Mouse (Mus musculus) embryo, embryonic 10.5 days (tissue): ENCODE results near the gene Scd4.
A peak's percentile ranks its signal among the peaks of the same experiment; 100 is the strongest.

Source experiments
- DNase-seq: peaks from one replicate; pipeline ENCODE4 v3.0.0-alpha.2; 2015; ENCODE audit warnings: low spot score

The Scd4 gene

DNA sequence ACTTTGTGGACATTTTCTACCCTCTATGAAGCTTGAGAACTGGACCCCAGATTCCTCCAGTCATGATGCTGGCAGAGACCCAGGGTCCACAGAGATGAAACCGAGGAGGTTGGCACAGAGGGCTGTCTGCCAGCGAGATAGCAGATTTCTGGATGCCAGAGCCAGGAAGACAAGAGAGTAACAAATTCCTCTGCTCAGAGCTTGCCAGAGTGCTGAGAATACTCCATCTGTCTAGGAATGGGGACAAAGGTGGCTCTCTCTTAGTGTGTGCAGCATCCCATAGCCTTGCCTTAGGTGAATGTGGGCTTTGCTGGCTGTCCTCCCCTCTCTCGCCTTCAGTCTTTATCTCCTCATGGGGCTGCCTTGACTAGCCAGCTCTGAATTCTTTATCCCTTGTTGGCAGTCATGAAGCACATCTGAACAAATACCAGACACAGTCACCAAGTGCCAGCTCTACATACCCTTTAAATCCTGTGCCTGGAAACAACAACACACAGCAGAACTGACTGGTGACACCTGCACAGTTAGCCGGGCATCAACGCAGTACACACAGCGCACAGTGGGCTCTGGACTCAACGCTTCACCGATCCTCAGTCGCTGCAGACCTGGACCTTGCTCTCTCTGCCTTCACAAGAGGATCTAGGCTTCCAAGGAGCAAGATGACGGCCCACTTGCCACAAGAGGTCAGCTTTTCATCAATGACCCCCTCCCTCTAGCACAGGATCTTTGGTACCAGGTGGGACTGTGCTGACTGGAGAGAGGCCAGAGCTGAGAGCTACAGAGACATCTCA, at the start of gene Scd4:
Scd4 (plus strand) TSS at position 260 of the 791 bp plus-strand sequence.
- no peak for DNase-seq

DNA sequence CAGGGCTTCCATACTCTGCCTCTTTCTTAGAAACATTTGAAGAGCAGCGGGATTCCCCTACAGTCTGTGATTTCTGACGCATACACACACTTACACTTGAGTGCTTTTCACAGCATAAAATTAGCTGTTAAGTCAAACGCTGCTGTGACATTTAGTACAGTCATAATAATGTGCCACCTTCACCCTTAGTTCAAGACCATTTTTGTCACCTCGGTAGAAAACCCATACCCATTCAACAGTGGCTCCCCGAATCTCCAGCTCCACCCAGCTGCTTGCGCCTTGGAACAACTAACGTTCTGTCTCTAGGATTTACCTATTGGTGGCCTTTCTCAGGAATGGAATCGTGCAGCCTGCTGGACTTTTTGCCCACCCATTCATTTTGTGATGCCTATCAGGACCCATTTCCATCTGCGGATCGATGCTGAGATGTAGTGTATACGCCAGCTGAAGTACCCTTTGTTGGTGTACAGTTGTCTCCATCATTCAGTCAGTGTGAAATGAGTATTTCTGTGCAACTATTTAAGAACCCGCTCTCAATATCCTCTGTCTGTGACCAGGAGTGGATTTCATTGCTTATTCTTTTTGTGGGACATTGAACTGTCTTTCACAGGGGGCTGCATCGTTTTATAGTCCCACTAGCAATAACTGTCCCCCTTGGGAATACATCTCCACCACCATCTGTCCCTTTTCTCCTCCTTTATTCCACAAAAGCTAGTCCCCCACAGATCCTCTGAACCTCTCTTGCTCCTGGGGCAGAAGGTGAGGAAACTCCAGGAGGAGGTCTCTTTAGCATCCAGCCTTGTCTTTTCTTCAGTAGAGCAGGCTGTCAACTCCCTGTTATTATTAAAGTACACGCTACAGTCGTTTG, 49.5 kb upstream of the Scd4 start:
- peak; percentile 45 for DNase-seq

DNA sequence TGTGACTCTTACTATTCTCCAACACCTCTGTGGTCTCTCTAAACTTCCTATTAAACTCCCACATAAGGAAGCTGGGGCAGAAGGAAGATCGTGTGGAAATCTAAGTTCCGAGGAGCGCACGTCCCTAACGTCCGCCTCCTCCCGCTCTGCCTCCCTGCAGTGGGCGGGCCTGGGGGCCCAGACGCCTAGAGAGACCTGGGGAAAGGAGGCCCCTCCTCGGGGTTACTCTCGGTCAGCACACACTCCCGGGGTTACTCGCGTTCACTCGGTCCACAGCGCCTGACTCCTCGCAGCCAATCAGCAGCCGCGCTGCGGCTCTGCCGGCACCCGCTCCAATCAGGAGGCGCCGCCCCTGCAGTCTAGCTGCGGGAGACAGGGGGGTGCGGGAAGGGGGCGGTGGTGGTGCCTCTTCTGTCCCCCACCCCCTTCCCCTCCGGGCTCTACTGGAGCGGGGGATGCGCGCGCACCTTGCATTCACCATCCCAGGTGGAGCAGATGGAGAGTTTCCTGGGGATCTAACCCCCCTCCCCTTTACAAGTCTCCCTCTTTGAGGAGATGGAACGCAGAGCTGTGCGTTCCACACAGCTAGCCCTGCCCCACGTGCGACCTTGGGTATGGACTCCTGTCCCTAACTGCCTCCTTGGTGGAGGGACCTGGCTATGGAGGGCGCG, 48.7 kb upstream of the Scd4 start:
- DNase-seq = peak; percentile 98

DNA sequence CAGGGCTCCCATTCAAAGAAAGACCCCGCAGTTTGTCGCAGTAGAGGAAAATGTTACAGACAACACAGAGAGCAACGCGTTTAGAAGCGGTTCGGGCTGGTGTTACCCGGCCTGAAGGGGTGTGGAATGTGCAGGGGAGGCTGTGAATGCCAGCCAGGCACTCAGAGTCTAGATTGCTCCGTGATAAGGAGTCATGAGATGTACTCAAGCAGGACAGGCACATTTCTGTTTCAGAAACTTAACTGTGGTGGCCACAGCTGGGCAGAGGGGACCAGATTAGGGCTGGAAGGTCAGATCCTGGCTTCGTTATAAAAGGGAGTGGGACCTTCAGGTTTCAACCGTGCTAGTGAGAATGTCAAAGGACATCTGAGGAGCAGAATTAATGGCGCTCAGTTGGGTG, 48.2 kb upstream of the Scd4 start:
- DNase-seq = peak; percentile 68

DNA sequence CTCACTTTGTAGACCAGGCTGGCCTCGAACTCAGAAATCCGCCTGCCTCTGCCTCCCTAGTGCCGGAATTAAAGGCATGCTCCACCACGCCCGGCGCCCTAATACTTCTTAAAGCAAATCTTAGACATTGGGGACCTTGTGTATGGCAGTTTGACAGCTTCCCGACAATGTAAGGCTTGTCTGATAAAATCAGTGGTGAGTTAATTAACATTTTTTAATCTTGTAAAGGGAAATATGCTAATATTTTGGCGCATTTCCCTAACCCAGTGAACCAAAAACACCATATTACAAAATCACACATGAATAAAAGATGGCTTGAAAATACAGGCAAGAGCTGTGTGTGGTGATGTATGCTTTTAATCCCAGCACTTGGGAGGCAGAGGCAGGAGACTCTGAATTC, 47.3 kb upstream of the Scd4 start:
- DNase-seq = no peak

DNA sequence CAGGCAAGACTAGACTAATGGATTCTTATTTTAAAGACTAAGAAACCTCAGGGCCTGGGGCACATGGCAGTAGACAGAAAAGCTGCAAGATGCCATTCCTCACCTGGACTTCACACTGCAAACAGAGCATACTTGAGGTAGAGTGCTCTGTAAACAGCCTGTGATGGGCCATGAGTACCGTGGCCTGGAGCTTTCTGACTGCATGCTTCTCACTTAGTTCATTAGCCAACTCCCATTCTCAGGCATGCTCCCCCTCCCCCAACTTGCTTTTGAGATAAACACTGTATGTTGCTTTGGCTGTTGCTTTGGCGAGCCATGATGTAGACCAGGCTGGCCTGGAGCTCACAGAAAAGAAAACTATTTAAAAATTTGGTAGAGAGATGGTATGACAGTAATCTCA, 46.8 kb upstream of the Scd4 start:
- no peak for DNase-seq

DNA sequence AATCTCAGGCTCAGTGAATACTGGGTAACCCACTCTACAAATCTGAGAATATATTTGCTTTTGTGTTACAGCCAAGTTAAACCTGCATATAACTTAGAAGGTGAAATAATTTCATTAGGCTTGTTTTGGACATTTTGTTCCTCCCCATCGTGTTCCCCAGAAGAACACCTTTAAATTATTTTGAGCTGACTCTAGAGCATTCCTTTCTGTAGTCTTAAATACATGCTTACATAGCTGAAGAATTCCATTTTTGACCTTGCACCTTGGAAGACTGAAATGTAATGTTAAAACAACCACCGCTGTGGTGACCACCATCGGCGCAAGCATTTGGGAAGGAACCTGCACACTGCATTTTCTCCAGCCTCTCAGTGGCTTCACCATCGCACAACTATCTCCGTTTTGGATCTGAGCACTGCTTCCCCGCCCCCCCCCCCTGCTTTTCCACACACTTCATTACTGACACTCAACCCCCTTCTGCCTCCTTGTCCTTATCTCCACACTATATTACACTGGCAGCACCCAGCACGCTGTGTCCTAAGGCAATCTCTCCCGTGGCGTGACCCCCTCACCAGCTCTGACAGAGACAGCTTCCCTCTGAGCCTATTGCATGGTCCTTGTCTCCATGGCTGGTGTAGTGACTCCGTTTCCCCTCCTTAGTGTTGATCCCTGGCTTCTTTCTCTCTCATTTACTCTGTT, 45.3 kb upstream of the Scd4 start:
- DNase-seq = no peak

DNA sequence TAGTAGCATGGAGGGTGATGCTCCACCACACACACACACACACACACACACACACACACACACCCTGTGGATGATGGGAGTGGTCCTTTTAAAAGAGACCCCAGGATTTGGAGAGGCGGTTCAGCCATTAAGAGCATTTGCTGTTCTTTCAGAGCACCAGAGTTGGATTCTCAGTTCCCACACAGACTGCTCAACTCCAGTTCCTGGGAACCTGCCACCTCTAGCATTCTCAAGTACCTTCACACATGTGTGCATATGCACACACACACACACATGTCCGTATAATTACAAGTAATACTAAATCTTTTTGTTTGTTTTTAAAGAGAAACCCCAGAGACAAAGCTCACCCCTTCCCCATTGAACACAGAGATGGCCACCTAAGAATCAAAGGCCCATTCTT, 40.8 kb upstream of the Scd4 start:
- no peak for DNase-seq

DNA sequence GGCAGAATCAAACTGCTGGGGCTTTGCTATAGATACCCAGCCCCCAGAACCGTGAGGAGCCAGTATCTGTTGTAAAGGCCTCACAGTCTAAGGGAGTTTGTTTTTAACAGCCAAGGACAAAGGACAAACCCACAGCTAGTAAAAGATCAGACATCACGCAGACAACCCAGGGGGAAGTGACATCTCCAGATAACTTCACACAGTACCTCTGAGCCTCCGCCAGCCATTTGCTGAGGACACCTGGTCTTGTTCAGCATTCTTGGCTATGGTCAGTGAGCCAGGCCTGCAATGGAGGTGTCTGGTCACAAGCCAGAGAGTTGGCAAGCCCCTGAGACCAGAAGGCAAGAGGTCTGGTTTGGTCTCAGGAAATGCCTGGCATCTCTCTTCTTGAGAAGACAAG, 40.4 kb upstream of the Scd4 start:
- no peak for DNase-seq

DNA sequence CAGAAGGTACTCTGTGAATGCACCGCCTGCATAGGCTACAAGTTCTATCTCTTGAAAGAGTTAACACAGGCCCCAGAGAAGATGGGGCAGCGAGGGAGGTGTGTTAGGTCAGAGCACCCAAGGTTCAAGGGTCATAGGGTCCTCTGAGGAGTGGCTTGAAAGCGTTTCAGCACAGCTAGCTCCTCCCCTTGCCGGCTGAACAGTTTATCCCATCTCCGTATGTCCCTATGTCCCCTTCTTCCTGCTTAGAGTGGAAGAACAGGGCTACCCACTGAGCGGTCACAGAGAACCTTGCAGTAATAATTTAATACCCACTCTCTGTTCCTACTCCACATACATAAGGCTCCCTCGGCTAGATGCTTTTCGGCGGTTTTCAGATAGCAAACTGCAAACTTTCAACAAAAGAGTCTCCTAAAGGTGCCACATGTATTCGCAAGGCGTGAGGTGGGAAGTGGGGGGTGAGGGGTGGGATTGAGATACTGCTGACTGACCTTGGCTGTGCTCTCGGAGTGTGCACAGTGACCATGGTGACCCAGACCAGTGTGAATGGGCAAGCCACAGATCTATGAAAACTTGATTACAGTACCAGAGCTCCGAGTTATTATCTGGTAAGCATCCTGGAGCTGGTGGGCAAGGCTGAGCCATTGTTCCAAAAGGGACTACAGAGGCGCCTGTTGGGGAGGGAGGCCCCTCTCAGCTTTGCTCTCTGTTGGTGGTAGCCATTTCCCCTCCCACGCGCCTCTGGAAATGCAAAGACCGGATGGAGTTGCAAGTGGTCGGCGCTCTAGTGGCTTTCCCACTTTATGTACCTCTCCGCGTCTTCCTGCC, 39.7 kb upstream of the Scd4 start, which contains the start of gene Scd2:
Scd2 (plus strand) TSS at position 734 of the 828 bp plus-strand sequence.
- peak; percentile 81 for DNase-seq

DNA sequence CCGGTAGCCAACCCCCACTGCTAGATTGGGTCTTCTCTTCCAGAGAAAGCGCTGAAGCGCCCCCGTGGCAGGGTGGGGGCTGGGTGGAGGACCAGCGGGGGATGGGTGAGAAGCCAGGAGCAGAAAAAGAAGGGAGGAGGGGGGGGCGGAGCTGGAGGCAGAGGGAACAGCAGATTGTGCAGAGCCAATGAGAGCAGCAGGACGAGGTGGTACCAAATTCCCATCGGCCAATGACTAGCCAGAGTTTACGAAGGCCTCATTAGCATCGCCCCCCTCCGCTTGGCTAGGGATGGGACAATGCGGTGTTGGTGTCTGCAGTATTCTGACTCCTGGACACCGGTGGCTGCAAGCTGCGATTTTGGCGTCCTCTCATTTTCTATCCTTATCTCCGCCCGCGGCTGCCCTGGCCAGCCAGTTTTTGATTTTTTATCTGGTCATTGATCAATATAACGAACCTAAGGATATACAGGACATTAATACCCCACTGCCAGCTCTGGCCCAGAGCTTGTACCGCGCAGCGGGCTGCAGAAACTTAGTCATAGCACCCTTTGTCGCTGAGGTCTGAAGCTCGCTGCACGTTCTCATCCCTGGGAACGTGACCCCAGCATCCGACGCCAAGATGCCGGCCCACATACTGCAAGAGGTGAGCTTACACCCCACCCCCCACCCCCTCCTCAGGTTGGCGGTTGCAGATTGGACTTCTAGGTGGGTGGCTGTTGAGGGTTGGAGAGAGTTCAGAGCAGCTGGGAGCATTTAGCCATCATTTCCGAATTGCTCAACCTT, 38.9 kb upstream of the Scd4 start:
- peak; percentile 99 for DNase-seq

DNA sequence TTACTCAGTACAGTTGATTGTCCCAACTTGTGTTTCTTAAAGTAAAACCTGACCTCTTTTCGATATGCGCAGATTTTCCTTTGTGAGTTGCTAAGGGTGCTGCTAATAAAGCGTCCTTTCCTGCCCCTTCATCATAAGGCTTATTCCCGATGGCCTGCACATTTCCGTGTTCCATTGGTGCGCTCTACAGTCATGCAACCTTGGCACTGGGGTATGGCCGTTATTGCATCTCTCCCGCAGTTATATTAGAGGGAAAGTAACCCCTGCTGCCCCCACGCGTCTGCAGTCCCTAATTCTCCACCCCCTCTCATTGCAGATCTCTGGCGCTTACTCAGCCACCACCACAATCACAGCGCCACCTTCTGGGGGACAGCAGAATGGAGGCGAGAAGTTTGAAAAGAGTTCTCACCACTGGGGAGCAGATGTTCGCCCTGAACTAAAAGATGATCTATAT, 38.3 kb upstream of the Scd4 start:
- peak; percentile 94 for DNase-seq

DNA sequence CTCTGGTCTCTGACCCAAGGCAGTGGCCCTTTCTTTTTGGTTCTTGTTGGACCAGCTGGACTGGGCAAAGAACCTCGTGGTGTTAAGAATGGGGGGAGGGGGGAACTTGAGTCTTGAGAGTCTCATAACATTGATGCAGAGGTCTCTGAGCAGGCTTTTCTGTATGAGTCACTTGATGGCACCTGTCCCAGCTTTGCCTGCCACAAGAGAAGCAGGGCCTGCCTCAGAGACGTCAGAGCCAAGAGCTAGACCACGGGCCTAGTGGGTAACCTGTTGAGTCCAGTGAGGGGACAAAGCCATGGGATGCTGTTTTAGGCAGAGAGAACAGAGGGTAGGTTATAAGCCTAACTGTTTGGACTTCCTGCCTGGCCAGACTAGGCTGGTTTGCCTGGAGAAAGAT, 37.6 kb upstream of the Scd4 start:
- DNase-seq = no peak

DNA sequence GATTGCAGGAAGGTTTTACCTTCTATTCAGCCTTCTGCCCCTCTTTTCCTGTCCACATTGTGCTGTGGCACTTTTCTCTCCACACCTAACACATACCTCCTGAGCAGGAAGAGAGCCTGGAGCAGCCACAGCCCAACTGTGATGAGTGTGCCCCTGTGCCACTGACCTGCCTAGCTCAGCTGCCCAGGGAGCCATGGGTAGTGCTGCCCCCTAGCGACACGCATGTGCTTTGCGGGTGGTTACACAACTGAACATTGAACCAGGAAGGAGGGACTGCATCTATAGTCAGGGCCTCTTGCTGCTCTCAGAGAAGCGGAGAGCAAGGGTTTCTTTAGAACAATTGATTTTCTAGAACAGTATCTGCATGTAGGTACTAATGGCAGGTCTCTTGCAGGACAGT, 37.2 kb upstream of the Scd4 start:
- DNase-seq = peak; percentile 88

DNA sequence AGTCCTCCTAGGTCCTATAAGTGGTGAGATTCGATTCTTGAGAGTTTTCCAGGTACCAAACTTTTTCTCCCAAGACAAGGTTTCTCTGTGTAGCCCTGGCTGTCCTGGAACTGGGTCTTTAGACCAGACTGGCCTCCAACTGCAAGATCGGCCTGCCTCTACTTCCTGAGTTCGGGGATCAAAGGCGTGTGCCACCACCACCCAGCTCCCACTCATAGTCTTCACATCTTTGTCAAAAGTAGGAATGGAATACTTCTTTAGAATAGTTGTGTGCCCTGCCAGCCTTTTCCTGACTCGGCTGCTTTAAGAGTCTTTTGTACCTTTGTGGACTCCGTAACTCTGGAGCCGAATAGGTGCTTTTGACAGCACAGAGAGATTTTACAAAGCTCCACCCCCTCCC, 36.7 kb upstream of the Scd4 start:
- no peak for DNase-seq

DNA sequence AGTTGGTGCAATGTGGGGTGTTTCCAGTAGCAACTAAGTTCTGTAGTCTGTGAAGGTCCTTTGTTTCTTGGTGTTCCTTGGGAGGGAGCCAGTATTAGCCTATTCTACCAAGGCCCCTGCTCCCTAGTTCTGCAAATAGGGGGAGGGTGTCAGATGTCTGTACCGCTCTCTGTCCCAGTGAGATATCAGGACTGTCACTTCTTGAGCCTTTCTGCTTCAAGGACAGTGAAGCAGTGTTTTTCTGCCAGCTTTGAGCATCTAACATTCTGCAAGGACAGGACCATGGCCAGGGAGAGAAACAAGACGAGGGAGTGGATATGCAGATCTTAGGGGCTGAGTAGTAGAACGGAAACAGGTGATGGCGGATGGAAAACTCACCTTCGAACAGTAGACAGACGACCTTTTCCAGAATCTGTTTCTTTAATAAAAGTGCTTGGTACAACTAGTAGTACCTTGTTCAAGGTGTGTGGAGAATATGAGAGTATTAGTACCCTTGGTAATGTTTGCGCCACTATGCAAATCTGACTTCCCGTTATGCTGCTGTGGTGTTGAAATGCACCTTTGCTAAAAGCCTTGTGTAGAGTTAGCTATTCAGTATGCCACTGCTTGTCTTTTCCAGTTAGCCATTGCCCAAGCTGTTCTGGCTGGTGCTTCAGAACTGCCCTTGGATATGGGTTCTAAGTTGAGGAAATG, 35.7 kb upstream of the Scd4 start:
- no peak for DNase-seq

DNA sequence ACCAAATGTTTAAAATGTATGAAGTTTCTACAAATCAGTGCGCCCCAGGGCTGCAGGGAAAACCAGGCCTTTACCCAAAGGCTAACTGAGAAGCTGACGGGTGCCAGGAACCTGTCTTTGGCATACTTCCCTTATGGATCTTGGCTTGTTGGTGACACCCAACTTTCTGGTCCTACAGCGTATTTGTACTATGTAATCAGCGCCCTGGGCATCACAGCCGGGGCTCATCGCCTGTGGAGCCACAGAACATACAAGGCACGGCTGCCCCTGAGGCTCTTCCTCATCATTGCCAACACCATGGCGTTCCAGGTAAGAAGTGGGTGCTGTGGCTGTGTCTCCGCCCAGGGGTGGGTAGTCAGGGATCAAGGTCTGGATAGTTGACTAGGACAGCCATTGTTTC, 35.0 kb upstream of the Scd4 start:
- DNase-seq = no peak

DNA sequence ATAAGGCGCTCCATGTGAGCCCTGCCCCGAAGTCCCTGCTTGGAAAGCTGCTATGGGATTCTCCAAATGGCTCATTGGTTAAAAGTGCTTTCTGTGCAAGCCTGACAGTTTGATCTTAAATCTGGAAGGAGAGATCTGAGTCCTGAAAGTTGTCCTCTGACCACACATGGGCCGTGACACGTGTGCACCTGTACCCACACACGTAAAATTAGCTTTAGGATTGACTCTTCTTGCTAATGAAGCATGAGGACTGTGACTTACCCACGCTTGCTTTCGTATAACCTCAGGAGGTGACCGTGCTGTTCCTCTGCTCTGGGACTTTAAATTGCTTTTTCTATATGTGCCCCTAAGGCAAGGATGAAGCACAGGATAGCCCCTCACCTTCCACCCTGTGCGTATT, 33.8 kb upstream of the Scd4 start:
- DNase-seq = no peak

DNA sequence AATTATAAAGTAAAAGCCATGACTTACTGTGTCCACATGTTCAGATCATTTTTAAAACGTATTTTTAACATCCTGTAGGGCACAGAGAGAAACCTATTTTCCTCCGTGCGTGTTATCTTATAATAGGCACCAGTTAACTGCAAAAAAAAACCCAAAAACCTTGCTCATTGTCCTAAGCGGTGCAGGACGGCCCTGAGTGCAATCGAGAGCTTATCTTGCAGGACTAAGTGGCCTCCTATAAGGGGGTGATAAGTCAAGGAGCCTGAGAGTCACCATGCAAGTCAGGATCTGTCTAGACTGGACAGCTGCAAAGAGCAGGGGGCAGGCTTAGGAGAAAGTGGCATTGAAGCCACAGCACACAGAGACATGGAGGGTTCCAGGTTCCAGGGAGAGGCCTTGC, 33.0 kb upstream of the Scd4 start:
- no peak for DNase-seq

DNA sequence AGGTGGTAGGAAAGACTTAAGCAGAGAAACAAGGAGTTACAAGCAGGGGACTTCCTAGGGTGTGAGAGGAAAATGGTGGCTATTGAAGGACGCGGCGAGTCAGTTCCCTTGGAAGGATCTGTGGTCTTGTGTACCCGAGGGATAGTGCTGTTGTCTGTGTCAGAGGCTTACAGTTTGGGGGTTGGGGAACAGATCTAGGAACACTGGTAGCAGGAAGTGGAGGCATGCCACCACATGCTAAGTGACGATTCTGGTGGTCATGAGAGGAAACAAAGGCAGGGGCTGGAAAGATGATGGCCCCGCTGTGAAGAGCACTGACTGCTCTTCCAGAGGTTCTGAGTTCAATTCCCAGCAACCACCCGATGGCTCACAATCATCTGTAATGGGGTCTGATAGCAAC, 32.4 kb upstream of the Scd4 start:
- no peak for DNase-seq
